Mouse (Mus musculus): ENCODE results near the gene Gon7. TPM values are rescaled to one million over a fixed set of nuclear protein-coding genes. Genes with fewer than 3 reads are reported as not detected.

Gon7 gene
- 27.9 TPM for polyA plus RNA-seq (2017; shearing (Covaris generic))

GRCm38 (mm10) chr12:102757689-102758402 is at the start of gene Gon7, which contains the start of the genes Gm28051 and Ubr7:
Gon7 (minus strand) TSS chr12:102757803.
Gm28051 (minus strand) TSS chr12:102757765.
Ubr7 (plus strand) TSS chr12:102757967.

GRCm38 (mm10) chr12:102758403-102758756 is 777 bp upstream of the Gon7 start, which contains the start of gene Gm20604:
Gm20604 (minus strand) TSS chr12:102758672.

GRCm38 (mm10) chr12:102743589-102744574 is 13.7 kb downstream of the Gon7 start, which contains the start of the genes Moap1 and Tmem251:
Moap1 (minus strand) TSS chr12:102743661.
Tmem251 (plus strand) TSS chr12:102743762.

GRCm38 (mm10) chr12:102704457-102705198 is 53.0 kb downstream of the Gon7 start, which contains the start of gene Itpk1:
Itpk1 (minus strand) TSS chr12:102704930.

Other genes with a start within 250 kb of the Gon7 start
- gene Chga, start 202.8 kb downstream of the Gon7 start, polyA plus RNA-seq (2017; shearing (Covaris generic)), result not detected
- gene Itpk1, start 52.9 kb downstream of the Gon7 start, polyA plus RNA-seq (2017; shearing (Covaris generic)), result 41.2 TPM
- 8.1 TPM for gene Moap1, start 14.1 kb downstream of the Gon7 start, polyA plus RNA-seq (2017; shearing (Covaris generic))
- 10.4 TPM for gene Tmem251, start 14.0 kb downstream of the Gon7 start, polyA plus RNA-seq (2017; shearing (Covaris generic))
- gene Gm28051, start within 50 bp of the Gon7 start, polyA plus RNA-seq (2017; shearing (Covaris generic)), result not detected
- gene Ubr7, start 164 bp upstream of the Gon7 start, polyA plus RNA-seq (2017; shearing (Covaris generic)), result 38.1 TPM
- 8.8 TPM for gene Gm20604, start 869 bp upstream of the Gon7 start, polyA plus RNA-seq (2017; shearing (Covaris generic))
- 8.9 TPM for gene Btbd7, start 120.7 kb upstream of the Gon7 start, polyA plus RNA-seq (2017; shearing (Covaris generic))
- not detected for gene Cox8c, start 141.5 kb upstream of the Gon7 start, polyA plus RNA-seq (2017; shearing (Covaris generic))
- gene Unc79, start 191.1 kb upstream of the Gon7 start, polyA plus RNA-seq (2017; shearing (Covaris generic)), result 0.28 TPM

All from inflammation-experienced regulatory T-cells, adult 16 weeks (primary cell).